Mouse (Mus musculus) activated CD4-positive, CD25-positive, alpha-beta regulatory T cell, adult 4 months (primary cell): ENCODE results near the gene Sema3b. TPM values are rescaled to one million over a fixed set of nuclear protein-coding genes. Genes with fewer than 3 reads are reported as not detected.
A peak's percentile ranks its signal among the peaks of the same experiment; 100 is the strongest.

Source experiments
- ATAC-seq: one replicate; pipeline ENCODE4 v1.8.0; 2017
- polyA plus RNA-seq, 2 experiments: library from polyadenylated mRNA; unstranded; fragments of 100-300 nt; shearing (Covaris generic); gene quantifications; one replicate each; pipeline ENCODE4 v1.2.1; 2017

Gene Sema3b
- polyA plus RNA-seq, 2 experiments from 2014 or later = not detected

DNA sequence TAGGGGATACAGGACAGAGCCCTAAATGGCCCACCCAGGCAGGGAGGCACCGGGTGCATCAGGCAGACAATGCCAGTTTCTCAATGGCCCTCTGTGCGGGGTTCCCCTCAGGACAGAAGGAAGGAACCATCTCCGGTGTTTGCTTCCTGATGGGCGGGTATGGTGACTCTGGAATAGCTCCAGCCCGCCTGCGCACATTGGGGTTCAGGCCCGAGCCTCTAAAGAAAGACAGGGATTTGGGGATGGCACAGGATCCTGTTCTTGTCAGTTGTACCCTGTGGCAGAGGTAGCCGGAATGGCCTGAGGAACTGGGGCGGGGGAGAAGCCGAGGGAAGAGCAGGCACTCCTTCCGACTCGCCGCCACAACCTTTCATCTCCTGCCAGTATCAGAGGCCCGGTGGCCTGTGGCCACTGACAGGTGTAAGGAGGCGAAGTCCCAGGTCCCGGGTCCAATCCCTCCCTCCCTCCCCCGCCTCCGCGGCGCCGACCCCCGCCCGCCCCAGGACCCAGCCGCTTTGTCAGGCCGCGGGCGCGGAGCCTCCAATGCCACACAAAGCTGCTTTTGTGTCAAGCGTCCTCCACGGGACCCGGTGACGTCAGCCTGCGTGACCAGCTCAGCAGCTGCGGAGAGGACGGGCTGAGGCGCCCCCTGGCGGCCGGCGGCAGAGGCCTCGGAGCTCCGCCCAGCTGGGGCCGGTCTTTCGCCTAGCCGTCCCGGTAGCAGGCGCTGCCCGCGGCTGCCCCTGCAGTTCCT lies 3.3 kb upstream of the Sema3b start:
- peak; percentile 87 for ATAC-seq

GRCm38 (mm10) chr9:107611456-107612190 lies 2.6 kb upstream of the Sema3b start:
- ATAC-seq = no peak

DNA sequence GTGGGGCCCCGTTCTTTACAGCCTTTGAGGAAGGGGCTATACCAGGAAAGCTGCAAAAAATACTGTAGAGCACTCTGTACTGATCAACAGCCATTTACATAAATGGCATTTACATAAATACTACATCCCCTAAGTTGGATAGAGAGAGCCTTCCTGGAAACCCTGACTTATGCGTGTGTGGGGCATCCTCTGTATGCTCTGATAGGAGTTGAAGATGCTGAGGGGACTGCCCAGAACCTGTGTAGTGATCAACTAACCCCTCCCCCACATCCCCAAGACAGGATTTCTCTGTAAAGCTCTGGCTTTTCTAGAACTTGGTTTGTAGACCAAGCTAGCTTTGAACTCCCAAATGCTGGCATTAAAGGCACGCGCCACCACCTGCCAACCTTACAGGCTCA lies 403 bp upstream of the Sema3b start:
- ATAC-seq = no peak

GRCm38 (mm10) chr9:107607653-107608245 lies 1.3 kb downstream of the Sema3b start:
- no peak for ATAC-seq

DNA sequence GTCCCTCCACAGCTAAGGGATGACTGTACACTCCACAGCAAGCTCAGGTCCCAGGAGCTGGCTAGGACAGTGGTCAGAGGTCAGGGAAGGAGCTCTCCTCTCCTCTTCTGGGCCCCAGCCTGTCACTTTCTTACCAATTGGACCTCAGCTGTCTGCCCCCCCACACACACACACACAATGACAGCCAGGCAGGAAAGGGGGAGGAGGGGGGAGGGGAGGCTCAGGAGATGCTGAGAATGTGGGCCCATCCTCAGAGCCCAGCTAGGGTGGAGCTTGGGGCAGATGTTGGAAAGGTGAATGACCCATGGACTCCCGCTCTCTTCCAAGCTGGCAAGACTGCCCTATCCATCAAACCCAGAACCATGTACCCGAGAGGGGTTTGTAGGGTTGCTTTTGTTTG lies 2.0 kb downstream of the Sema3b start:
- no peak for ATAC-seq

- no peak for ATAC-seq
Measured at GRCm38 (mm10) chr9:107606591-107606990, 2.4 kb downstream of the Sema3b start.

DNA sequence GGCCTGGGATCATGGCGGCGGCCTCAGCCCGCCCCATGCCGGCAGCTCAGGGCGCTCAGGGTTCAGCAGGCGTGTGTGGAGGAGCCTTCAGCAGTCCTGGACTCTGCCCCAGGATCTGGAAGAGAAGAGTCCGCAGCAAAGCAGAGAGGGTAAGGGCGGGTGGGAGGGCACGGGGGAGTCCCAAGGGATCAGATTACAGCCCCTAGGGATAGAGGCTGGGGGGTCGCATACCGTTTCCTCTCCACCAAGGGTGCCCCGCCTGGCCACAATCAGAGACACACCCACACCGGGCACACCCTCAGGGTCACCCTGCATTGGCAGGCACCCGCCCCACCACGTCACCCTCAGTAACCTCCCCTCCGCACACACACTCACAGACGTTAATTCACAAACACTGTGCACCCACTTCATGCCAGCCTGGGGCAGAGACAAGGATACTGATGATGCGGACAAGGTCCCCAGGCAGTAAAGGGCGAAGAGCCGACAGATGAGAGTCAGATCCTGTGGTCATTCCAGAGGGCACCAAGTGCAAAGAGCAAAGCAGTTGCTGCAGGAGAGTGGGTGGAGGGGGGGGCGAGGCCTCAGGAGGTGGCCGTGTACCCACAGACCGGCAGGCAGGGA lies 3.9 kb downstream of the Sema3b start:
- ATAC-seq = no peak

- no peak for ATAC-seq
Measured at GRCm38 (mm10) chr9:107603251-107603650, 5.8 kb downstream of the Sema3b start.

GRCm38 (mm10) chr9:107602068-107602648 lies 6.9 kb downstream of the Sema3b start:
- ATAC-seq = peak; percentile 75

GRCm38 (mm10) chr9:107601275-107601674 lies 7.8 kb downstream of the Sema3b start:
- ATAC-seq = no peak

DNA sequence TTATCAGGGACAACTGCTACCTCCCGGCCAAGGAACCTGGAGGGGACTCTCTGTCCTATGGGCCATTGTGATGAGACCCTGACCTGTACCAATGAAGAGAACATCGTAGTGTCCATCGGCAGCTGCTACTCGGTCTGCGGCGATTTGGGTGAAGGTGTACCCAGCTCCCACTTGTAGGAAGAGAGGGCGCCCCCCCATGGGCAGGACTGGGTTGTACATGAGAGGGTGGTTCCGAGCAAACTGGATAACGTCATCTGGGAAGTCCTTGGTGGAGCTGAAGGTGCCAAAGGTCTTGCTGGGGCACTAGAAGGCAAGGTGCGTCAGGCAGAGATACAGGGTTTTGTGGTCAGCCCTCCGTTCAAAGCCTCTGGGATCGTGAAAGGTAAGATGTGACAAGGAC lies 8.3 kb downstream of the Sema3b start:
- ATAC-seq = no peak

GRCm38 (mm10) chr9:107599842-107600241 lies 9.2 kb downstream of the Sema3b start:
- no peak for ATAC-seq

DNA sequence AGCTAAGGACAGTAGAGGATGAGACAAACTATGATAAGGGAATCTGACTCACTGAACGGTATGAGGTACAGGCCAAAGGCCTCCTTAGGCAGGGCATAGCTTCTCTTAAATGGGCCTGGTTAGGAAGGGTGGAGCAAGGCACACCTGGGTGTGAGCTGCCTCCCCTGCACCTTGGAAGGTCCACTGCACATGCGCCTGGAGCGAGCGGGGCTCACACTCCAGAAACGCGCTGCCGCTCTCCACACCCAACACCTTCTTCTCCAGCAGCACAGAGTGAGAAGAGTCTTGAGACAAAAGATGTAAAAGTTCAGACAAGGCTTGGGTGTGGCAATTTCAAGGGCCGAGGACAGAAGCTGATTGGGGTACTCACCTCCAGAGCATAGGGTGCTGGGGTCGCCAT lies 9.6 kb downstream of the Sema3b start:
- ATAC-seq = no peak

DNA sequence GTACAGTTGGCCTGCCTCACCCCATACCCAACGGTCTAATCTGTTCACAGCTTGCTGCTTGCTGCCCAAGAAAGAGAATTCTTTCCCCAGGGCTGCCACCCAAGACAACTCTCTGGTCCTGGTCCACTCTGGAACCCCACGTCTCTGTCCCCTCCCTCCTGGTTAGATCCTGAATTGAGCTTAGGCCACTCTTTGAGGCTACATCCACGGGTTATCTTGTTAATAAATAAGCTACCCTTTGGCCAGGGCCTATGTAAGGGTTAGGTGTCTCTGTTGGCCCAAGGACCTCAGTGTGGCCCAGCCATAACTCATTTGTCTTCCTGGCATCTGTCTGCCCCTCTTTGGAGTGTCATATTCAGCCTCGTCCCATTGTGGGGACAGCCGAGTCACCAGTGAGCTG lies 10.6 kb downstream of the Sema3b start:
- ATAC-seq = no peak

- ATAC-seq = no peak
Measured at GRCm38 (mm10) chr9:107596619-107597569, 12.1 kb downstream of the Sema3b start.

DNA sequence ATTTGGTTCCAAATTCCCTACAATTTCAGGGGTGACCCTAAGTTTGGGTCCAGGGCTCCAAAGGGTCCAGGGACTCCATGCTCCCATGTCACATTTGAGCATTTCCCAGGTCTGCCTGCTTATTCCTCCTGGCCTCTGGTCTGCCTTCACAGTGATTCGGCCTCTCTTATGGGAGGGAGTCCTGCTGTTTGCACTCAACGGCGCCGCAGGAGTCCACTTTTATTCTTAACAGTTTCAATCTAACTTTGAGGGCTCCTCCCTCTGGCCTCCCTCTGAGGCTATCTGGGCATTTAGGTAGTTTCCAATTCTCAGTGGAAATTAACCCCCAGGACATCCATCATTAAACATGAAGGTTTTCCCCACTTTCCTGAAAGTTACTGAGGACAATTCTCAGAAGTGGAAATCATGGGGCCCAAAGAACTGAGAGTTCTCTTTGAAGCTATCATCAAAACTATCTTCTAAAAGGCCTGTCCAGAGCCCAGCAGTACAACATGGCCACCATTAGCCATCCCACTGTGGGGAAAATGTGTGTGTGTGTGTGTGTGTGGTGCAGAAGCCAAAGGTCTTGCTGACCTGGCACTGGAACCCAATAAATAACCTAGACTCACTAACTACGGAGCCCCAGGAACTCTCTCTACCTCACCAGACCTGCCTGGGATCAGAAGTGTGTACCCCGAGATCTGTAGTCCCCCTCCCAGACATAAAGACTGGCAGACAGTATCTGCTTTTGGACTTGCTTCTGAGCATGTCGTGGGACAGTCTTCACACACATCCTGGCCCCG lies 14.6 kb downstream of the Sema3b start:
- ATAC-seq = no peak

DNA sequence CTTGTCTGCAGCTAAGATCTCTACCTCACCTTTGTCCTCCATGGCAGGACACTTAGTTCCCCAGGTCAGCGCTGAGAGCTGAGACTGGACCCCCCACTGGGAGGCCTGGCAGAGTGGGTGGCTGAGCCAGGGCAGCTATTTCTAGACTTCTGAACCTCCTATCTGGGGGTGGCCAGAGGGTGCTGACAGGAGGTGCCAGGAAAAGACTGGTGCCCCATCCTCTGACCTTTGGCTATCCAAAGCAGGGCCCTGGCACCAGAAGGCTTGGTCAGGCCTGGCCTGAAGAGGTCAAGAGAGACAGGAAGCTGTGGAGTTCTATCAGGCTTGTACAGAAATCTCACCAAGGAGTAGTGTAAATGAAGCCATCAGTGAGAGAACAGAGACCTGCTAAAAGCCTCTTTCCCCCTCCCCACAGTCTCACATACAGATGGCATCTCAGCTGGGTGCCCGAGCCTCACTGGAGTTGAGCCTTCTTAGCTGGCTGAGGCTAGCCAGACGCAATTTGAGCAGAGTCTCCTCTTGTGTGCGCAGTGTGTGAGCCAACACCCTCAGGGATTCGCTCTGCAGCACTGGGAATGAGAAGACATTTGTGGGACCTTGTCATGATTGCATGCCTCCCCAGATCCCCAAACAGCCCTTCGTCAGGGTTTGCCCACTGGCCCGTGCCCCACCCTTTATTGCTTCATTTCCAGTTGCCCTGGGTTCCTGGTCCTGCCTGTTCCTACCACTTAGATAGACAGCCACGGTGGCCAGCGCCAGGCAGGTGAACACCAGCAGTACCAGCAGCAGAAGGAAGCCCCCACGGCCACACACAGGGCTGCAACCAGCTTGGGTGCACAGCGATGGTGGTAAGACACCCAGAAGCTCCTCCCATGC lies 15.7 kb downstream of the Sema3b start:
- no peak for ATAC-seq

- no peak for ATAC-seq
Measured at GRCm38 (mm10) chr9:107590773-107591060, 18.3 kb downstream of the Sema3b start.

GRCm38 (mm10) chr9:107590058-107590772 lies 18.8 kb downstream of the Sema3b start:
- ATAC-seq = no peak
